Mouse (Mus musculus) embryonic facial prominence, embryonic 13.5 days (tissue): ENCODE data around the gene Celf2. TPM values are rescaled to one million over a fixed set of nuclear protein-coding genes. Genes with fewer than 3 reads are reported as not detected.

ENCODE experiments used
- ATAC-seq: fragments of 200-750 bp; cut with Nextera tagmentation; 2 replicates; pipeline ENCODE4 v1.8.0; 2017; ENCODE audit warnings: low read depth; ENCODE audit not compliant: insufficient number of reproducible peaks, insufficient read depth, low FRiP score, low TSS enrichment
- H3K27ac ChIP-seq: fragments of 300-500 bp; sonication (generic); 2 replicates; pipeline ENCODE4 v1.5.1; 2015; ENCODE audit warnings: moderate library complexity, mild to moderate bottlenecking, inconsistent platforms
- H3K27me3 ChIP-seq: fragments of 300-500 bp; sonication (generic); 2 replicates; pipeline ENCODE4 v1.6.1; 2015; ENCODE audit warnings: mild to moderate bottlenecking, inconsistent platforms
- H3K36me3 ChIP-seq: fragments of 300-500 bp; sonication (generic); 2 replicates; pipeline ENCODE4 v1.6.1; 2015; ENCODE audit warnings: mild to moderate bottlenecking, inconsistent platforms
- H3K4me1 ChIP-seq: fragments of 300-500 bp; sonication (generic); 2 replicates; pipeline ENCODE4 v1.6.1; 2015; ENCODE audit warnings: inconsistent platforms
- H3K4me2 ChIP-seq: fragments of 300-500 bp; sonication (generic); 2 replicates; pipeline ENCODE4 v1.6.1; 2015; ENCODE audit warnings: moderate library complexity, mild to moderate bottlenecking, inconsistent platforms
- H3K4me3 ChIP-seq: fragments of 300-500 bp; sonication (generic); 2 replicates; pipeline ENCODE4 v1.5.1; 2015; ENCODE audit warnings: mild to moderate bottlenecking, inconsistent platforms
- H3K9ac ChIP-seq: fragments of 300-500 bp; sonication (generic); 2 replicates; pipeline ENCODE4 v1.6.1; 2015; ENCODE audit warnings: mild to moderate bottlenecking, inconsistent platforms
- H3K9me3 ChIP-seq: fragments of 300-500 bp; sonication (generic); 2 replicates; pipeline ENCODE4 v1.6.1; 2016; ENCODE audit warnings: inconsistent platforms
- whole genome bisulfite sequencing: fragments of 180-500 bp; shearing (Covaris S2); methylation state at CpG from one replicate; pipeline ENCODE4 v1.1.7; 2015; ENCODE audit warnings: mixed read lengths; 5-methylcytosine and 5-hydroxymethylcytosine counted together
- polyA plus RNA-seq: library from polyadenylated mRNA; unstranded; fragments of >200 nt; fragmentation: Nextera tagmentation; extraction: Ambion mirVana; gene quantifications from 2 replicates; pipeline ENCODE4 v1.2.1, GENCODE M21; 2015

The Celf2 gene
- polyA plus RNA-seq, 1 experiment from 2014 or later: 43.6 TPM

DNA sequence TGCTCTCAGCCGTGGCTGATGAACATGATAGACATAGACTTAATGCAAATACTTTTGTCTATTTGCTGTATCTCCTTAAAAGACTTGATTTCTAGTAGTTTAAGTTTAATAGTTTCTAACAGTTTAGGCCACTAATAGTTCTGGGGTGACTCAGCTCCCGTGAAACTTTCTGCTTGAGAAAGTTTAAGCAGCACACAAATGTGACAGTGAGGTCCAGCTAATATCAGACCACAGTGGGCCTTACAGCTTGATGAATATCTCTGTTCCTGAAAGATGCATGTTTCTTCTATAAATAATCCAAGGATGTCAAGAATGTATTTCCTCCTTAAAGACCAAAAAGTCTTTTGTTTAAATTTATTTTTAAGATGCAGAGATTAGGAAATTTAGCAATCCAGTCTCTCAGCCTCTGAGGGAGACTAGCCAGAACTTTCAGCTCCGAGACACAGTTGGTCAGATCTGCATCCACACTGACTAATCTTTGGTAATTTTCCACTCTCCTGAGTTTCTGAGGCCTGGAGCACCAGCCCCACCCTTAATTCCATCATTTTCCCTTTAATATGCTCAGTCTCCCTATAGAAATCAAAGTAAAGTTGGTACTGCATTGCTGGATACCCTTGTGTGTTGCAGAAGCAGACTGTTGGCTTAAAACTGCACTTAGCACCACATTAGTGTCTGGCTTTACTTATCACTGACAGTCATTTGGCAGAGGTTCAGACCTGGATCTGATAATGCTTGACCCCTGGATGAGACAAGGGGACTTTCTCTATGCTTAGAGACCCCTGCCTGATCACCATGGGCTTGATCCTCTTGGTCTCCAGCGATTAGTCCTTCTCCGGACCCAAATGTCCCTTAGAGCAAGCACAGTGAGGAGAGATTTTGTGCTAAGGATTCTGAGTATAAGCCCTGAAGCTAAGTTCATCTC is 436.8 kb downstream of the Celf2 start:
- no peak overlapping the region for H3K9ac ChIP-seq
- no peak overlapping the region for H3K27ac ChIP-seq
- no peak overlapping the region for H3K4me2 ChIP-seq
- H3K27me3 ChIP-seq: no peaks in the 10 kb centered on the region
- no peaks in the 10 kb centered on the region for H3K4me1 ChIP-seq
- H3K36me3 ChIP-seq: peaks cover 4% of the 10 kb centered on the region; the same call in 1 of the 2 replicates
- WGBS: 72% methylated on average over 5 of the region's 5 CpGs
- no peak for ATAC-seq
- H3K9me3 ChIP-seq: peaks cover 8% of the 10 kb centered on the region; the same call in 1 of the 2 replicates
- H3K4me3 ChIP-seq: no peak overlapping the region

- Histone ChIP-seq H3K9me3 (no peaks in the 10 kb centered on the region), H3K9ac (no peak overlapping the region), H3K4me2 (no peak overlapping the region), H3K36me3 (no peaks in the 10 kb centered on the region), H3K27ac (no peak overlapping the region), H3K27me3 (no peaks in the 10 kb centered on the region; the same call in 1 of the 2 replicates), H3K4me3 (no peak overlapping the region), H3K4me1 (no peaks in the 10 kb centered on the region)
- WGBS: 62% methylated on average over 3 of the region's 3 CpGs
- ATAC-seq: no peak
Measured at GRCm38 (mm10) chr2:7069458-7069857, 439.9 kb downstream of the Celf2 start.

DNA sequence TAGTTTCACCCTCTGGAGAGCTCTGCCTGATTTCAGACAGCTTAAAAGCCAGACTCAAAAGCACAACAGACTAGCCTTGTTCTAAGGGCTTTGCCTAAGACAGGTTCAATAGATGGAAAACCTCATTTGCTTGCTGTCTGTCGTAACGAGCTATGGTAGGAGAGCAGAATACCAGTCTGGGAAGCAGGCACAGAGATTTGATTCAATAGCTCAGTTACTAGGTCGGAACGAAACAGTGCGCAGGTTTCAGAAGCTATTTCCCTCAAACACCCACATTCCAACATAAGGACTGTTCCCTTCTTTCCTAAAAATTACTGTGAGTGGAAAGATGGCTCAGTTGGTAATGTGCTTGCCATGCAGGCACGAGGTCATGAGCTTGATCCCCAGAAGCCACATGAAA is 441.1 kb downstream of the Celf2 start:
- WGBS: 85% methylated on average over 6 of the region's 6 CpGs
- no peak for ATAC-seq
- no peaks in the 10 kb centered on the region; the same call in 1 of the 2 replicates for H3K27me3 ChIP-seq

DNA sequence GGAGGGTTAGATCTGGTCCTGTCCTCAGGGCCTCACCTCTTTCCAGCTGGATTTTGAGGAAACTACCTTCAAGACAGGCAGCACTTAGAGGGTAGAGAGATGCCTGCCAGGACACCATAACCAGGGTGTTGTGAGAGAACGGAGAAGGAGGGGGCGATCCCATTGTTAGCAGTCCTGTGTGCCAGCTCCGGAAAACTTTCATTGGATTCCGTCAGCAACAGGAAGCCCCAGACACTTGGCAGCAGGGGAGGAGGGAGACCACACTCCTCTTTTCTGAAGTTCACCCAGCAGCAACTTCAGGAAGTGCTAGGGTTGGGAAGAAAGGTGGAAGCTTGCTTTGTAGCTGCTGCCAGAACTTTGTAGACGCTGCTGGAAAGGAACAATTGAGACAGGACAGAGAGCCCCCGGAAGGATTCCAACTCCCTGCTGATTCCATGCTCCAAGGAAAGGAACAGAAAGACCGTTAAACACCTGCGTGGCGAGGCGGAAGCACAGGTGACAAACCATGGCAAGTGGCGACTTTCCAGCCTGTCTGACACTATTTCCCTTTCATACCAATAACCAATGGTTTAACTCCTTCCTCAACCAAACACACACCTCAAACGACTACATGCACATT is 445.7 kb downstream of the Celf2 start:
- ATAC-seq: no peak
- peak overlapping the region; percentile 42 for H3K4me2 ChIP-seq
- WGBS: 26% methylated on average over 12 of the region's 12 CpGs
- H3K4me1 ChIP-seq: peaks cover 11% of the 10 kb centered on the region
- peak overlapping the region; percentile 44; the same call in 1 of the 2 replicates for H3K9ac ChIP-seq
- H3K9me3 ChIP-seq: no peaks in the 10 kb centered on the region
- no peaks in the 10 kb centered on the region; the same call in 1 of the 2 replicates for H3K27me3 ChIP-seq
- no peak overlapping the region for H3K4me3 ChIP-seq
- H3K27ac ChIP-seq: peak overlapping the region; percentile 57; the same call in 1 of the 2 replicates
- H3K36me3 ChIP-seq: no peaks in the 10 kb centered on the region

More for the DNA sequence above, 441.1 kb downstream of the Celf2 start:
- no peaks in the 10 kb centered on the region for H3K36me3 ChIP-seq
- H3K9me3 ChIP-seq: no peaks in the 10 kb centered on the region
- no peak overlapping the region for H3K4me3 ChIP-seq
- H3K9ac ChIP-seq: no peak overlapping the region
- no peak overlapping the region for H3K27ac ChIP-seq
- H3K4me1 ChIP-seq: peaks cover 8% of the 10 kb centered on the region
- no peak overlapping the region for H3K4me2 ChIP-seq

GRCm38 (mm10) chr2:7060490-7061105 is 448.8 kb downstream of the Celf2 start:
- no peaks in the 10 kb centered on the region for H3K36me3 ChIP-seq
- no peaks in the 10 kb centered on the region for H3K9me3 ChIP-seq
- H3K4me3 ChIP-seq: no peak overlapping the region
- H3K4me1 ChIP-seq: peaks cover 14% of the 10 kb centered on the region
- H3K4me2 ChIP-seq: no peak overlapping the region
- no peak overlapping the region for H3K9ac ChIP-seq
- 79% methylated on average over 7 of the region's 7 CpGs for WGBS
- no peak overlapping the region for H3K27ac ChIP-seq
- ATAC-seq: no peak
- H3K27me3 ChIP-seq: no peaks in the 10 kb centered on the region

DNA sequence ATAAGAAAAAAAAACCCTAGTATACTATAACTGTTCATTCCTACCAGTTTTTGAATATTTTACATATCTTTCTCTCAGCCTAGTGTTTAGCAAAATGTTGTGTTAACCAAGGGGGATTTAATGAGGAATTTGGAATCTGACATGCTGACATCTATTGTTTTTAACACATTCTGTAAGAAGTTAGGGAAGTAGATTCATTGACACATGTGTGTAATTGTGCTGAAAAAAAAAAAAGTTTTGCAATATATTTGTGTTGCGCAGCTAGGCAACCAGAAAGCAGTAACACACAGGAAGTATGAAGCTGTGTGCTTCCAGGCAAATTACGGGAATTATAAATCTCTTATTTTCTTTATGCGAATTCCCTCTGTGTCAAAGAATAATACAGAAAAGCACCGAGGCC is 453.0 kb downstream of the Celf2 start:
- Histone ChIP-seq H3K4me3 (no peak overlapping the region), H3K4me2 (no peak overlapping the region), H3K27me3 (no peaks in the 10 kb centered on the region), H3K36me3 (no peaks in the 10 kb centered on the region), H3K9ac (no peak overlapping the region), H3K4me1 (0 out of 2 replicates have a peak, but pooled peaks cover 4% of the 10 kb centered on the region), H3K27ac (no peak overlapping the region), H3K9me3 (no peaks in the 10 kb centered on the region)
- ATAC-seq: no peak
- WGBS: 72% methylated on average over 4 of the region's 4 CpGs

DNA sequence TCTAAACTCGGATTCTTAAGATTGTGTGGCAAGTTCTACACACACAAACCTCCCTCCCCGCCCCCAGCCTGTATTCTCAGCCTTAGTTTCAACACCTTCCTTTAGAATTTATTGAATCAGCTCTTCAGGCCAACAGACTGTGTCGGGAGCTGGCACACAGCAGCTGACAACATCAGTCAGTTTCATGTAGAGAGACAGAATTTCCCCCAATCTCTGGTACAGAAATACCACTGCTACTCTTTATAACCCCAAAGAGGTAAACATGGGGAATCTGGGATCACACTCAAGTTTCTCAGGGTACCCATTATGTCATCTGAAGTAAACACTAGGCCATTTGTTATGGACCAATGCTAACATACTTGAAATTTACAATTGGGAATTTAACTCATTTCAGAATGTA is 453.4 kb downstream of the Celf2 start:
- no peak for ATAC-seq
- Histone ChIP-seq H3K9me3 (no peaks in the 10 kb centered on the region), H3K36me3 (no peaks in the 10 kb centered on the region), H3K27me3 (no peaks in the 10 kb centered on the region), H3K4me1 (0 out of 2 replicates have a peak, but pooled peaks cover 4% of the 10 kb centered on the region), H3K4me3 (no peak overlapping the region), H3K4me2 (no peak overlapping the region), H3K9ac (no peak overlapping the region), H3K27ac (no peak overlapping the region)
- 66% methylated on average over 3 of the region's 3 CpGs for WGBS

DNA sequence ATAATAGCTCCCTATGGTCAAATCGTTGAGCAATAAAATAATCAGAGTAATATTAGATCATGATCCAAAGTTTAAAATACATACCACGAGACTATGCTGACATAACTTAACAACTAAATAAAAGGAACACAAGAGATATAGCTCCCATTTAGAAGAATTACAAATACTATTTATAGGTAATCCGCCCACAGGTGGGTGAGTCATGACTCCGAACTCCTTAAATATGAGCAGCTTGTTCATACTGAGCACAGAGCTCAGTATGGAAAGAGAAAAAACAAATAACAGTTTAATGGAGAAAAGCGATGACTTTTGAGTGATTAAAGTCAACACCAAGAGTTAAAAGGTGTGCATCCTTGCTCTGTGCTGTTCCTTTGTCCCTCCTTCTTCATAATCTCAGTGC is 458.3 kb downstream of the Celf2 start:
- Histone ChIP-seq H3K9ac (no peak overlapping the region), H3K27ac (no peak overlapping the region), H3K4me3 (no peak overlapping the region), H3K9me3 (0 out of 2 replicates have a peak, but pooled peaks cover 7% of the 10 kb centered on the region), H3K27me3 (no peaks in the 10 kb centered on the region), H3K36me3 (no peaks in the 10 kb centered on the region), H3K4me2 (no peak overlapping the region), H3K4me1 (0 out of 2 replicates have a peak, but pooled peaks cover 4% of the 10 kb centered on the region)
- no peak for ATAC-seq
- 92% methylated on average over 5 of the region's 5 CpGs for WGBS

DNA sequence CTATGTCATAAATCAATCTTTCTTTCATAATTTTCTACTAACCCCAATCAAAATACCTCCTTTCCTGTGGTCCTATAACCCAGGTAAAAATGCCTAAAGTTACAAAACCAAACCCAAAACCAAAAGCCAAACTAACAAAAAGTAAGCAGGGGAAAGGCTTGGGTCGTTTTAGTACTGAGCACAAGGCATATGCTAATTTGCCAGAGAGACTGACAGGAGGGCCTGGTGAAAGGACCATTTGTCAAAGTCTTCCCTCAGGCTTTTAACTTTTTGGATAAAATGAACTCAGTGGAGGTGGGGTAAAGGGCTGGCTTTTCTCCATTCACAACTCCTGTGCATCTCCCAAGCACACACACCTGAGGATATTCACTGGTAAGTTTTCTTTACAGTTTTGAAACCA is 463.2 kb downstream of the Celf2 start:
- Histone ChIP-seq H3K27me3 (no peaks in the 10 kb centered on the region), H3K27ac (no peak overlapping the region), H3K4me1 (no peaks in the 10 kb centered on the region), H3K4me3 (no peak overlapping the region), H3K4me2 (no peak overlapping the region), H3K36me3 (no peaks in the 10 kb centered on the region), H3K9me3 (0 out of 2 replicates have a peak, but pooled peaks cover 7% of the 10 kb centered on the region), H3K9ac (no peak overlapping the region)
- ATAC-seq: no peak
- 6% methylated on average over 1 of the region's 1 CpGs for WGBS

DNA sequence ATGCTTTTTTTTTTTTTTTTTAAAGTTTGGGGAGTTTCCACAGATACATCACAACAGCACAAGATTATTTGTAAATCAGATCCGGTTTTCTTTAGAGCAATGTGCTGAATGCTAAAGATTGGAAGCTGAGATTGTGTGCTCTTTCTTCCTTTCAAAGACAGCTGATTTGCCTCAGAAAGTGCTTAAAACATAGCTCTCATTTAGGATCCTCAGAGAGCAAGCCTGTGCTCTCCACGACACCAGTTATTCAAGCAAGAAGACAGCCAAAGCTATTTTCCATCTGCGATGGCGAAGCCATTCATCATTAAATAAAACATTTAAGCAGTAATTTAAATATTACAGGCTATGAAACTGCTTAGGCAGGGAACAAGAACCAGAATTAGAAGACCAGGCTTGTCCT is 463.8 kb downstream of the Celf2 start:
- H3K27me3 ChIP-seq: no peaks in the 10 kb centered on the region
- H3K4me3 ChIP-seq: no peak overlapping the region
- H3K4me1 ChIP-seq: no peaks in the 10 kb centered on the region
- no peak overlapping the region for H3K27ac ChIP-seq
- H3K9ac ChIP-seq: no peak overlapping the region
- no peak overlapping the region for H3K4me2 ChIP-seq
- ATAC-seq: no peak
- 63% methylated on average over 4 of the region's 4 CpGs for WGBS
- 0 out of 2 replicates have a peak, but pooled peaks cover 7% of the 10 kb centered on the region for H3K9me3 ChIP-seq
- no peaks in the 10 kb centered on the region for H3K36me3 ChIP-seq

GRCm38 (mm10) chr2:7043770-7044459 is 465.4 kb downstream of the Celf2 start:
- WGBS: 55% methylated on average over 6 of the region's 6 CpGs
- H3K4me2 ChIP-seq: no peak overlapping the region

More at GRCm38 (mm10) chr2:7043770-7044459, 465.4 kb downstream of the Celf2 start:
- Histone ChIP-seq H3K27me3 (no peaks in the 10 kb centered on the region), H3K4me1 (no peaks in the 10 kb centered on the region), H3K36me3 (no peaks in the 10 kb centered on the region), H3K9me3 (0 out of 2 replicates have a peak, but pooled peaks cover 7% of the 10 kb centered on the region), H3K27ac (no peak overlapping the region), H3K4me3 (no peak overlapping the region), H3K9ac (no peak overlapping the region)
- ATAC-seq: no peak
